Mouse (Mus musculus): ENCODE measurements around the gene Dll1. TPM values are rescaled to one million over a fixed set of nuclear protein-coding genes. Genes with fewer than 3 reads are reported as not detected.
A peak's percentile ranks its signal among the peaks of the same experiment; 100 is the strongest.

Dll1 gene
- polyA plus RNA-seq, 1 experiment from 2014 or later = 9.6 TPM

DNA sequence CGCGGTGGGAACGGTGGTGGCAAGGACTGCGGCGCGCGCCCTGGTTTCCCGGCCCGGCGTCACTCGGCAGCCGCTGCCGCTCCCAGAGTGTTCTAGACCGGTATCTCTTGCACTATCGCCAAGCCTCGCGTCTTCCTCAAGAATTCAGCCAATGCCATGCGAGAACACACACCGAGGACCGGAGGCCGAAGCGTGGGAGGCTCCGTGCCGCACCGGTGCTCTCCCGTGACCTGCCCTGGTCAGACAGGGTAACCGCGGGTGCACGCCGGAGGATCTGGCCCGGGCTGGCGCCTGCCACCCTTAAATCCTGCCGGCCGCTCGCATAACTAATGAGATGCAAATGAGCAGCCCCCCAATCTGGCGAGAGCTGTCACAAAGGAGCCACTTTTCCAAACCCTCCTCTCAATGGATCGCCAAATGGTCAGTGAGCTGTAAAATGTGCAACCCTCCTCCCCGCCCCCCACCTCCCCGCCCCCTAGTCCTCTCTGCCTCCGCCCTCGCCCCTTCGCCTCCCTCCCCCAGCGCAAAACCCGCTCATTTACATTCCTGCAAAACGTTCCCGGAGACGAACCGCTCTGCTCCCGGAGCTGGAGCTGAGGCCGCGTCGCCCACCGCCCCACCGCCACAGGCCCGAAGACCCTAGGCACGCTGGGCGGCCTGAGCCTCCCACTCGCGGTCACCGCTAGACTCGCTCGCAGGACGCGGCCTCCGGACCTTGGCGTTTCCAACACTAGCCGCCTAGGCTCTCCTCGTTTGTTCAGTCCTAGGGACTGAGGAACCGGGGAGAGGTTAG lies 775 bp downstream of the Dll1 start:
- Histone ChIP-seq H3K4me2 (ENCODE audit: low read depth, low read length) (peak overlapping the region; percentile 96), H3K36me3 (replicated peaks; ENCODE audit: control insufficient read depth, insufficient read depth, low read depth, low read length) (no peaks in the 10 kb centered on the region), H3K27ac (replicated peaks; ENCODE audit: low read depth, low read length) (peak overlapping the region; percentile 43), H3K4me1 (ENCODE audit: control insufficient read depth, insufficient read depth, low read length) (no peaks in the 10 kb centered on the region; the same call in 1 of the 2 replicates), H3K9me3 (replicated peaks; ENCODE audit: control insufficient read depth, low read length) (no peaks in the 10 kb centered on the region), H3K27me3 (ENCODE audit: control insufficient read depth, insufficient read depth, low read length) (peaks cover 58% of the 10 kb centered on the region), H3K9ac (replicated peaks; ENCODE audit: low read length) (peak overlapping the region; percentile 67), H3K4me3 (ENCODE audit: low read depth, low read length) (peak overlapping the region; percentile 52)
- under 1% methylated on average over 69 of the region's 69 CpGs for WGBS
- peak; percentile 45 for ATAC-seq (replicated peaks; ENCODE audit: insufficient number of reproducible peaks, low FRiP score, low TSS enrichment, low read depth)
- peak; percentile 64 for DNase-seq (ENCODE audit: low spot score)

DNA sequence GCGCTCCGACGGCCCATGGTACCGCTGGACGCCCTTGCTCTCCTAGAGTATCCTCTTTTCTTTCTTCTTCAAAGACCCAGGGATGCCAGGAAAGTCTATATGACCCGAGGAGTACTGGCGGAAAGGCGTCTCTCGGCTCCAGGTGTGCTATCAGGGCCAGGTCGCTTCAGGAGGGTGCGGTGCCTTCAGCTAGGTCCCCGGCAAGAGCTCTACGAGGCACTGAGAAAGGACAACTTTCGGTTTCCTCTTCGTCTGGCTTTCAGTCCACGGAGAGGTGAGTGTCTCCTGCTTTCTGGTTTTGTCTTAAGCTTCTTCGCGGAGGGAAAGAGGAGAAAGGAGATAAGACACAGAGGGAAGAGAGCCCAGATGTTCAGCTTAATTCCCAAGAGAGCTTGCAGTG lies 1.4 kb downstream of the Dll1 start:
- Histone ChIP-seq H3K4me1 (ENCODE audit: control insufficient read depth, insufficient read depth, low read length) (no peaks in the 10 kb centered on the region; the same call in 1 of the 2 replicates), H3K27ac (replicated peaks; ENCODE audit: low read depth, low read length) (0 out of 2 replicates have a peak overlapping the region, but pooled peaks have one; percentile 6), H3K9ac (replicated peaks; ENCODE audit: low read length) (peak overlapping the region; percentile 52), H3K36me3 (replicated peaks; ENCODE audit: control insufficient read depth, insufficient read depth, low read depth, low read length) (no peaks in the 10 kb centered on the region), H3K9me3 (replicated peaks; ENCODE audit: control insufficient read depth, low read length) (no peaks in the 10 kb centered on the region), H3K4me2 (ENCODE audit: low read depth, low read length) (peak overlapping the region; percentile 96), H3K4me3 (ENCODE audit: low read depth, low read length) (peak overlapping the region; percentile 52), H3K27me3 (ENCODE audit: control insufficient read depth, insufficient read depth, low read length) (peaks cover 53% of the 10 kb centered on the region)
- 0% methylated on average over 18 of the region's 18 CpGs for WGBS
- DNase-seq (ENCODE audit: low spot score) (peak; percentile 14), ATAC-seq (replicated peaks; ENCODE audit: insufficient number of reproducible peaks, low FRiP score, low TSS enrichment, low read depth) (no peak)

DNA sequence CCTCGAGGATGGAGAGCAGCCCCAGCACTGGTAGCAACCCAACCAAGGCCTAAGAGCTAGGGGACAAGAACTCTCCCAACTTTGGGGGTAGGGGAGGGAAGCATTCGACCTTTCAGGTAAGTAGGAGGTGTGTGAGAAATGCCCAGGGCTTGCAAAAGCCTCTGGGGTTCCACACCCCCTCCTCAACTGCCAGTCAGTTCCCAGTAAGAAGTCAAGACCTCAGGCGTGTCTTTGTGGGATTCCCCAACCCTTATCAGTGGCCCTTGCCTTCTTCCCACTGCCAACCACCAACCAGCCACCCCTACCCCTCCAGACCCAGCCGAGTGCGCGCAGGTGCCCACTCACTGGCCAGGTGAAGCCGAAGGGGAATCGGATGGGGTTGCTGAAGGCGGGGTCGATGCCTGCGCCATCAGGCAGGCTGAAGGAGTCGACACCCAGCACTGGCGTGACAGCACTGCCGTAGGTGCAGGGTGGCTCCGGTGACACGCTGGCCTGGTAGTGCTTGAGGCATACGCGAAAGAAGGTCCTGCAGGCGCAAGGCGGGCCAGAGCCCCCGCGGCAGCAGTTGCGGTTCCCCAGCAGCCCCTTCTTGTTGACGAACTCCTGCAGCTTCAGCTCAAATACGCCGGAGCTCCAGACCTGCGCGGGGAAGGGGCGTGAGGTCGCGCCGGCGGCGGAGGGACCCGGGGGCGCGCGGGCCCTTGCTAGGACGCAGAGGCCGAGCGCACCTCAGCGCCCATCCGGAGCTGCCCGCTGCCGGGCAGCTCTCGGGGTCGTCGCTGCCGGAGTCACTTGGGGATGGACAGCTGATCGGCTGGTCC lies 2.1 kb downstream of the Dll1 start:
- 2% methylated on average over 50 of the region's 50 CpGs for WGBS

DNA sequence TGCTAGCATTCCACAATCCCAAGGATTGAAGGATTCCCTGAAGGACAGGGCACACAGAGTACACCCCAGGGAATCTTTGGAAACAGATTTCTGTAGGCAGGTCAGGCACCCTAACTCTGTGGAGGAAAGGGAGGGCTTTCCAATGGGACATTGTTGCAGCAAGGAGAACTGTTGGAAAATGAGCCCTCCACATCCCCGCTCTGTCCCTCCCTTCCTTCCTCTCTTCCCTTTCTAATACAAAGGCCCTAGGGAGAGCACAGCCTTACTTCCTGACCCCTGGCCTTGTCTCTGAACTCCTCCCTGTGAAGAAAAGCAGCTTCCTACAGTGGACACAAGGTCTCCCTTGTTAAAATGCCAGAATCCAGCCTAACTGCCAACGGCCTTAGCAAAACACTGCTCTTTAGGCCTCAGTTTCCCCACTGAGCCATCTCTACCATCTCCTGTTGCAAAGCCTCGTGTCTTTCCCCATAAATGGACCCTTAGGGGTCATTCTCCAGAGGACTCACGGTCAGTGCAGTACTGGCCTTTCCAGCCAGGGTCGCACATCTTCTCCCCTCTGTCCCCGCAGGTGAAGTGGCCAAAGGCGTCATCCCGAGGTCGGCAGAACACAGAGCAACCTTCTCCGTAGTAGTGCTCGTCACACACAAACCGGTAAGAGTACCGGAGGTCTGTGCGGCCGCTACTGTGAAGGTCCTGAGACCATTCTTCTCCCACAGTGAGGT lies 3.6 kb downstream of the Dll1 start:
- Histone ChIP-seq H3K9ac (replicated peaks; ENCODE audit: low read length) (no peak overlapping the region), H3K4me1 (ENCODE audit: control insufficient read depth, insufficient read depth, low read length) (no peaks in the 10 kb centered on the region; the same call in 1 of the 2 replicates), H3K4me3 (ENCODE audit: low read depth, low read length) (peak overlapping the region; percentile 18), H3K27ac (replicated peaks; ENCODE audit: low read depth, low read length) (no peak overlapping the region), H3K27me3 (ENCODE audit: control insufficient read depth, insufficient read depth, low read length) (peaks cover 38% of the 10 kb centered on the region), H3K9me3 (replicated peaks; ENCODE audit: control insufficient read depth, low read length) (no peaks in the 10 kb centered on the region), H3K4me2 (ENCODE audit: low read depth, low read length) (peak overlapping the region; percentile 14), H3K36me3 (replicated peaks; ENCODE audit: control insufficient read depth, insufficient read depth, low read depth, low read length) (no peaks in the 10 kb centered on the region)
- WGBS = 56% methylated on average over 15 of the region's 15 CpGs
- DNase-seq (ENCODE audit: low spot score) (no peak), ATAC-seq (replicated peaks; ENCODE audit: insufficient number of reproducible peaks, low FRiP score, low TSS enrichment, low read depth) (no peak)

More for the DNA sequence above, 2.1 kb downstream of the Dll1 start:
- peak overlapping the region; percentile 96 for H3K4me2 ChIP-seq (ENCODE audit: low read depth, low read length)
- H3K4me3 ChIP-seq (ENCODE audit: low read depth, low read length) = peak overlapping the region; percentile 52
- no peak overlapping the region for H3K27ac ChIP-seq (replicated peaks; ENCODE audit: low read depth, low read length)
- DNase-seq (ENCODE audit: low spot score) (no peak), ATAC-seq (replicated peaks; ENCODE audit: insufficient number of reproducible peaks, low FRiP score, low TSS enrichment, low read depth) (no peak)
- H3K9ac ChIP-seq (replicated peaks; ENCODE audit: low read length) = peak overlapping the region; percentile 52
- H3K9me3 ChIP-seq (replicated peaks; ENCODE audit: control insufficient read depth, low read length) = no peaks in the 10 kb centered on the region
- H3K27me3 ChIP-seq (ENCODE audit: control insufficient read depth, insufficient read depth, low read length) = peaks cover 47% of the 10 kb centered on the region
- no peaks in the 10 kb centered on the region; the same call in 1 of the 2 replicates for H3K4me1 ChIP-seq (ENCODE audit: control insufficient read depth, insufficient read depth, low read length)
- H3K36me3 ChIP-seq (replicated peaks; ENCODE audit: control insufficient read depth, insufficient read depth, low read depth, low read length) = no peaks in the 10 kb centered on the region

DNA sequence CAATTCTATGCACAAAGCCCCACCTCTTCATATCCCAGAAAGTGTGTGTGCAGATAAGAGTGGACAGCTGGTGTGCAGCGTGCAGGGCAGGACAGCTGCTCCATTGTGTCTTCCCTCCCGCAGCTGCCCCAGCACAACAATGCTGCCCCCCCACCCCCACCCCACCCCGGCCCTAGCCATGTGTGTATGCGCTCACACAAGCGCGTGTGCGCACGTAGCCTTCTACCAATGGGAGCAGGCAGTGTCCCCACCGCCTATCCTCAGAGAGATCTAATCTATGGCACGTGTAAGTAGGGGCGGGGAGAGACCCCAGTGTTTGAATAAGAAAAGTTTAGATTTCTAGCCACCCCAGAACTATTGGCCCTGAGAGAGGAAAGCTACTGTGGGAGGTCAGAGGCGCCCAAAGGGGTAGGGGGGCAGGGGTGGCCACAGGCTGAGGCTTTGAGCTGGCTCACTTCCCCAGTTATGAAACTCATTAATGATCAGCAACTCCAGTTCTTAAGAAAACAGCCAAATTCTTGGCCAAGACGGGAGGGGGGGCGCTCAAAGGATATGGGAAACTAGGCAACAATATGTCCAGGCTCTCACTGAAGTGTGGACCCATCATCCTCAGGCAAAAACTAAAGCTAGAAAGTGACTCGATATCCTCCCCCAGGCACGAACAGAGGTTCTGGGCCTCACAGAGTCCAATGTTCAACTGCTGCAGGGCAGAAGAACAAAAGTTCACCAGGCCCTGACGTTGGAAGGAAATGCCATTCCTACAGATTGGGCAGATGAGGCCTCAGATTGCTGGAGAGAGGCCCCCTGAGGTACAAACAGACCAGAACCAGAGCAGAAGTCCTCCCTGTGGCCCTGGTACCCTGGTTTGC lies 4.5 kb downstream of the Dll1 start:
- H3K4me1 ChIP-seq (ENCODE audit: control insufficient read depth, insufficient read depth, low read length) = no peaks in the 10 kb centered on the region; the same call in 1 of the 2 replicates
- ATAC-seq (replicated peaks; ENCODE audit: insufficient number of reproducible peaks, low FRiP score, low TSS enrichment, low read depth) = peak; percentile 46; the same call in 1 of the 2 replicates
- no peaks in the 10 kb centered on the region for H3K9me3 ChIP-seq (replicated peaks; ENCODE audit: control insufficient read depth, low read length)
- H3K27me3 ChIP-seq (ENCODE audit: control insufficient read depth, insufficient read depth, low read length) = peaks cover 34% of the 10 kb centered on the region
- H3K4me2 ChIP-seq (ENCODE audit: low read depth, low read length) = peak overlapping the region; percentile 5; the same call in 1 of the 2 replicates
- DNase-seq (ENCODE audit: low spot score) = peak; percentile 36
- whole genome bisulfite sequencing = 45% methylated on average over 17 of the region's 17 CpGs
- peak overlapping the region; percentile 18 for H3K4me3 ChIP-seq (ENCODE audit: low read depth, low read length)
- no peaks in the 10 kb centered on the region for H3K36me3 ChIP-seq (replicated peaks; ENCODE audit: control insufficient read depth, insufficient read depth, low read depth, low read length)
- H3K9ac ChIP-seq (replicated peaks; ENCODE audit: low read length) = no peak overlapping the region
- no peak overlapping the region for H3K27ac ChIP-seq (replicated peaks; ENCODE audit: low read depth, low read length)

DNA sequence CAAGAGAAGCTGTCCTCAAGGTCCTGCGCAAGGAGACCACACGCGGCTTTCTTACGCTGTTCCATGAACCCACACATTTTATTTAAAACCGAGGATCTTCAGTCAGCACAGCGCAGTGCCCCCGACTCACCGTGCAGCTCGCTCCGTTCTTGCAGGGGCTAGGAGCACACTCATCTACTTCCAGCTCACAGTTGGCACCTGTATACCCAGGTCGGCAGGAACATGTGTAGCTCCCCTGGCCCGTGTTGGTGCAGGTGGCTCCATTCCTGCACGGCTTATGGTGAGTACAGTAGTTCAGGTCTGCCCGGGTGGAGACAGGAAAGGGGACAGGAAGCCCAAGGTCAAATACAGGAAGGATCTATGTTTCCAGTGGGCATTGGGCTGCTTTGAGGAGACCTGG lies 6.3 kb downstream of the Dll1 start:
- Histone ChIP-seq H3K9ac (replicated peaks; ENCODE audit: low read length) (no peak overlapping the region), H3K36me3 (replicated peaks; ENCODE audit: control insufficient read depth, insufficient read depth, low read depth, low read length) (no peaks in the 10 kb centered on the region), H3K4me2 (ENCODE audit: low read depth, low read length) (no peak overlapping the region), H3K4me1 (ENCODE audit: control insufficient read depth, insufficient read depth, low read length) (no peaks in the 10 kb centered on the region; the same call in 1 of the 2 replicates), H3K4me3 (ENCODE audit: low read depth, low read length) (no peak overlapping the region), H3K27ac (replicated peaks; ENCODE audit: low read depth, low read length) (no peak overlapping the region), H3K27me3 (ENCODE audit: control insufficient read depth, insufficient read depth, low read length) (peaks cover 23% of the 10 kb centered on the region), H3K9me3 (replicated peaks; ENCODE audit: control insufficient read depth, low read length) (no peaks in the 10 kb centered on the region)
- no peak for DNase-seq (ENCODE audit: low spot score)
- ATAC-seq (replicated peaks; ENCODE audit: insufficient number of reproducible peaks, low FRiP score, low TSS enrichment, low read depth) = no peak
- 87% methylated on average over 14 of the region's 14 CpGs for WGBS

DNA sequence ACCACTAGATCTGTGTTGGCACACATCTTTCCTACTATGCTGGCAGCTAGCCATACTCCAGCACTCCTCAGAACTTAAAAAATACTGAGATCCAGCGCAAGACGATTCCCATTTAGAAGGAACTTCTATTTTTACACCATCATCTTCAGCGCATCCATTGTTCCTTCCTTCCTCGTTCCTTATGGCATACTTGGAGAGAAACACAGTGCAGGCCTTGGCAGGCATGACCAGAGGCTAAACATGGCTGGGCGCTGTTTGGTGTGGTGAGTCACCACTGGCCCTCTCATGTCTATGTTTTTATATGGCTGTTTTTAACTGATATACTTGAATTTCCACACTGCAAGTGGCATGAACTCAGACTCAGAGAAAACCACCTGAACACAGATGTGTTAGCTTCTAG lies 11.0 kb downstream of the Dll1 start:
- 78% methylated on average over 5 of the region's 5 CpGs for WGBS
- H3K36me3 ChIP-seq (replicated peaks; ENCODE audit: control insufficient read depth, insufficient read depth, low read depth, low read length) = no peaks in the 10 kb centered on the region
- H3K27ac ChIP-seq (replicated peaks; ENCODE audit: low read depth, low read length) = no peak overlapping the region
- H3K9ac ChIP-seq (replicated peaks; ENCODE audit: low read length) = no peak overlapping the region
- H3K9me3 ChIP-seq (replicated peaks; ENCODE audit: control insufficient read depth, low read length) = no peaks in the 10 kb centered on the region
- no peaks in the 10 kb centered on the region for H3K4me1 ChIP-seq (ENCODE audit: control insufficient read depth, insufficient read depth, low read length)
- H3K4me2 ChIP-seq (ENCODE audit: low read depth, low read length) = no peak overlapping the region
- DNase-seq (ENCODE audit: low spot score) = no peak
- H3K4me3 ChIP-seq (ENCODE audit: low read depth, low read length) = no peak overlapping the region
- ATAC-seq (replicated peaks; ENCODE audit: insufficient number of reproducible peaks, low FRiP score, low TSS enrichment, low read depth) = no peak
- no peaks in the 10 kb centered on the region for H3K27me3 ChIP-seq (ENCODE audit: control insufficient read depth, insufficient read depth, low read length)

Measured in embryonic facial prominence, embryonic 11.5 days (tissue).